Mouse (Mus musculus) bone marrow macrophage, adult 2 months (primary cell): Measurements from ENCODE around the gene Stox2.

Source experiments
- CTCF ChIP-seq: IDR thresholded peaks from 2 replicates; pipeline ENCODE4 v1.5.1; 2012; ENCODE audit warnings: low read depth, mild to moderate bottlenecking, low read length, moderate library complexity
- POLR2A ChIP-seq: IDR thresholded peaks from 2 replicates; pipeline ENCODE4 v1.6.1; 2012; ENCODE audit warnings: mild to moderate bottlenecking, low read depth, low read length, borderline replicate concordance

DNA sequence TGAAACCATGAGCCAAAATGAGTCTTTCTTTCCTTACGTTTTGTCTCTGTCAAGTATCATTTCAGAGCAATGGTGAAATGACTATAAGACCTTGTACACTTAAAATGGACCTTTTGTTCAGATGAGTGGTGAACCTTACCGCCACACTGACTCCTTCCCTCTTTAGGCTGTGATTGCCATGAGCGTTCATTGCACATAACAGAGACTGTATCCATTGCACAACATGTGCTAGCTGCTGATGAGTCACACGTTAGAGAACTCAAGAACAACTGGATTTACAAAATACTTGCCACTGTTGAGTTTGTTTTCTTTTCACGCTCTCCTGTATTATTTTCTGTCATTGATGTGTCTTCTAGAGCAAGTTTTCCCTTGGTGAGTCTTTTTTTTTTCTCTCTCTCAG lies 216.1 kb downstream of the Stox2 start:
- TF ChIP-seq CTCF = no peak
- no peak for TF ChIP-seq POLR2A
